Mouse (Mus musculus) MEL (cell line): ENCODE results near the gene Pllp.

Experiments
- CTCF ChIP-seq, 3 experiments: IDR thresholded peaks in 2 of 3; conservative IDR thresholded peaks in 1 of 3; 2 replicates each; pipeline ENCODE4 v1.5.1; 2011 to 2012; ENCODE audit warnings: low read length in 3 of 3, low read depth in 2 of 3, mild to moderate bottlenecking in 2 of 3, improper control_type of control experiment in 1 of 3, inconsistent platforms in 1 of 3, mixed read lengths in 1 of 3, moderate library complexity in 1 of 3; ENCODE audit not compliant: control insufficient read depth in 1 of 3, insufficient read depth in 1 of 3, poor library complexity in 1 of 3, severe bottlenecking in 1 of 3
- MAZ ChIP-seq: IDR thresholded peaks from 2 replicates; pipeline ENCODE4 v1.6.1; 2012; ENCODE audit warnings: low read depth, mild to moderate bottlenecking, inconsistent platforms, low read length, improper control_type of control experiment
- POLR2A ChIP-seq, 2 experiments: IDR thresholded peaks; 2 replicates each; pipeline ENCODE4 v1.6.1; 2011 to 2012; ENCODE audit warnings: low read length in 2 of 2, mild to moderate bottlenecking in 2 of 2, control low read depth in 1 of 2, improper control_type of control experiment in 1 of 2, low read depth in 1 of 2, moderate library complexity in 1 of 2; ENCODE audit not compliant: control insufficient read depth in 1 of 2, insufficient read depth in 1 of 2, poor library complexity in 1 of 2
- POLR2AphosphoS5 ChIP-seq: IDR thresholded peaks from 2 replicates; pipeline ENCODE4 v1.6.1; 2012; ENCODE audit warnings: low read depth, borderline replicate concordance, mild to moderate bottlenecking, inconsistent platforms, low read length, moderate library complexity, mixed read lengths
- TCF12 ChIP-seq: IDR thresholded peaks from 2 replicates; pipeline ENCODE4 v1.6.1; 2014; ENCODE audit warnings: low read depth, mild to moderate bottlenecking, inconsistent platforms, low read length, improper control_type of control experiment, moderate library complexity

DNA sequence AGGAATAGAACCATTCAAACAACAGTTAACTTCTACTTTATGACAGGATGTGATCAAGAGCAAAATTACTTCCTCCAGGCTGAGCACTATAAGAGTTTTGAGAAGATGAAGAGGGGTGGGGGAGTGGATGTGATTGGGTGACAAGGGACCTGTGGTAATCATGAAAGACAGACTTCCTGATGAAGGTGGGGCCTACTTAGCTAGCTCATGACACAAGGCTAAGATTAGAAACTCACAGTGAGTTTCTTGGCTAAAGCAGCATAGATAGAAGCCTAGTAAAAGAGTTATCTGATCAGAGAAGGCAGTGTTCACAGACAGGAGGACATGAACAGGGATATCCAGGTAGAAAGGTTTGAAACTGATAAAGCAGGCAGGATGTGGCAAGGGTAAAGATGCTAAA, 61.9 kb downstream of the Pllp start:
- TF ChIP-seq POLR2AphosphoS5, result no peak
- peak; percentile 93 for TF ChIP-seq MAZ
- peak; percentile 97 for TF ChIP-seq TCF12
- TF ChIP-seq CTCF (IDR thresholded peaks at IDR 0.05 in 2 of 3, conservative IDR thresholded peaks at IDR 0.05 in 1 of 3; ENCODE audit: control insufficient read depth in 1 of 3, insufficient read depth in 1 of 3, low read depth in 2 of 3, low read length in 3 of 3, poor library complexity in 1 of 3, severe bottlenecking in 1 of 3), result no peak
- peak in 1 of 2 experiments; percentile 40; a peak in 1 of 4 replicates for TF ChIP-seq POLR2A (IDR thresholded peaks at IDR 0.05; ENCODE audit: control insufficient read depth in 1 of 2, insufficient read depth in 1 of 2, low read depth in 1 of 2, low read length in 2 of 2, poor library complexity in 1 of 2)
